Mouse (Mus musculus) heart, embryonic 13.5 days (tissue): ENCODE measurements at regions not wholly inside any gene's neighbourhood (a gene's known extent, or its start where the extent isn't known, plus 50 kb on each side); places are given as distances from the start of the nearest gene placed in this dataset.

Source experiments
- ATAC-seq: fragments of 200-750 bp; cut with Nextera tagmentation; 2 replicates; pipeline ENCODE4 v1.8.0; 2017; ENCODE audit warnings: moderate TSS enrichment; ENCODE audit not compliant: insufficient number of reproducible peaks, low FRiP score, low TSS enrichment; ENCODE audit errors: extremely low read depth
- H3K27ac ChIP-seq: fragments of 300-500 bp; sonication (generic); replicated peaks from 2 replicates; pipeline ENCODE4 v1.5.1; 2015; ENCODE audit warnings: moderate library complexity, mild to moderate bottlenecking, inconsistent platforms
- H3K27me3 ChIP-seq: fragments of 300-500 bp; sonication (generic); replicated peaks from 2 replicates; pipeline ENCODE4 v1.6.1; 2015; ENCODE audit warnings: mild to moderate bottlenecking, inconsistent platforms
- H3K36me3 ChIP-seq: fragments of 300-500 bp; sonication (generic); 2 replicates; pipeline ENCODE4 v1.6.1; 2015; ENCODE audit warnings: mild to moderate bottlenecking, inconsistent platforms
- H3K4me1 ChIP-seq: fragments of 300-500 bp; sonication (generic); 2 replicates; pipeline ENCODE4 v1.6.1; 2015; ENCODE audit warnings: inconsistent platforms
- H3K4me2 ChIP-seq: fragments of 300-500 bp; sonication (generic); 2 replicates; pipeline ENCODE4 v1.6.1; 2015; ENCODE audit warnings: inconsistent platforms, mild to moderate bottlenecking, moderate library complexity
- H3K4me3 ChIP-seq: fragments of 300-500 bp; sonication (generic); 2 replicates; pipeline ENCODE4 v1.5.1; 2015; ENCODE audit warnings: moderate library complexity, mild to moderate bottlenecking, inconsistent platforms
- H3K9ac ChIP-seq: fragments of 300-500 bp; sonication (generic); 2 replicates; pipeline ENCODE4 v1.6.1; 2015; ENCODE audit warnings: inconsistent platforms, mild to moderate bottlenecking, moderate library complexity
- H3K9me3 ChIP-seq: fragments of 300-500 bp; sonication (generic); 2 replicates; pipeline ENCODE4 v1.6.1; 2016; ENCODE audit warnings: inconsistent platforms
- WGBS: fragments of 180-500 bp; shearing (Covaris S2); methylation state at CpG from one replicate; pipeline ENCODE4 v1.1.7; 2015; ENCODE audit warnings: mixed read lengths; 5-methylcytosine and 5-hydroxymethylcytosine counted together

DNA sequence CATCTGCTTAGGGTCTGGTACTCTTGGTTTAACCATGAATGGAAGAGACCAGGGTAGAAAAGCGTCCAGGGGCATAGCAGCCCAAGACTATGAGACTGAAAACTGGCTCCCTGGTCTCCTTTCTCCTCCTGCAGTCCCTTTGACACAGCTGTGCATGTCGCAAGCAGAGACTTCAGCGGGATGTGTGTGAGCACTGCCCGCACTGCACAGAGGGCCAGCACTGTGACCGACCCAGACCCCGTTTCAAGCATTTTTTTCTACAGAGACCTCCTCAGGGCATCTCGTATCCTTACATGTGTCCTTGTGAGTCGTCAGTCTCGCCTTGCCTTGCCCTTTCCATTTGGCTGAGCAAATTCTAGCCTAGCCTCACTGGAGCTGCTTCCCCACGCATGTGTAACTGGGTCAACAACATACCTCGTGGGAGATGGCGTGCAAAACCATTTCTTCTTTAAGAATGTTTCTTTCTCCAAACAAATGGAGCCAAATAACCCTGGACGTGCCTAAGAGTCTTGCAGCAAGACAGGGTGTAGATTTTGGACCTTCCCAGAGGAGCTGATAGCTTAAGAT is 82.6 kb downstream of the Fam110c start:
- H3K4me1 ChIP-seq = no peaks in the 10 kb centered on the region
- H3K4me2 ChIP-seq = no peak overlapping the region
- H3K36me3 ChIP-seq = no peaks in the 10 kb centered on the region
- no peak for ATAC-seq
- H3K9me3 ChIP-seq = no peaks in the 10 kb centered on the region
- H3K27ac ChIP-seq = no peak overlapping the region
- no peak overlapping the region for H3K9ac ChIP-seq
- no peak overlapping the region for H3K4me3 ChIP-seq
- no peaks in the 10 kb centered on the region for H3K27me3 ChIP-seq
- 72% methylated on average over 13 of the region's 13 CpGs for WGBS

DNA sequence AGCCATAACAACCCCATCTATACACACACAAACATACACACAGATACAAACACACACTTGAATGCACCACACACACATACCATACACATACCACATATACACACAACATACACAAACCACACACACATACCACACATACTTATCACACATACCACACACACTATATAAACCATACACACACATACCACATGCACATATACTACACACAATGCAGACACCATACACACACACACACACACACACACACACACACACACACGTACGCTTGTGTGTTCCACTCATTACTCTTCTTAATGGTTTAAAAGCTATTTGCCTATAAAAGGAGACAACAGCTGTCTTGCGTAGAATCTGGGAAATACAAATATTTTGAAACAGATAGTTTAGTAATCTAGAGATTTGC is 83.1 kb upstream of the Gm6993 start:
- no peak overlapping the region for H3K4me3 ChIP-seq
- no peaks in the 10 kb centered on the region for H3K4me1 ChIP-seq
- H3K9ac ChIP-seq = no peak overlapping the region
- no peak for ATAC-seq
- WGBS = 88% methylated on average over 3 of the region's 3 CpGs
- H3K4me2 ChIP-seq = no peak overlapping the region
- H3K36me3 ChIP-seq = no peaks in the 10 kb centered on the region
- no peaks in the 10 kb centered on the region for H3K27me3 ChIP-seq
- H3K27ac ChIP-seq = no peak overlapping the region
- H3K9me3 ChIP-seq = no peaks in the 10 kb centered on the region

DNA sequence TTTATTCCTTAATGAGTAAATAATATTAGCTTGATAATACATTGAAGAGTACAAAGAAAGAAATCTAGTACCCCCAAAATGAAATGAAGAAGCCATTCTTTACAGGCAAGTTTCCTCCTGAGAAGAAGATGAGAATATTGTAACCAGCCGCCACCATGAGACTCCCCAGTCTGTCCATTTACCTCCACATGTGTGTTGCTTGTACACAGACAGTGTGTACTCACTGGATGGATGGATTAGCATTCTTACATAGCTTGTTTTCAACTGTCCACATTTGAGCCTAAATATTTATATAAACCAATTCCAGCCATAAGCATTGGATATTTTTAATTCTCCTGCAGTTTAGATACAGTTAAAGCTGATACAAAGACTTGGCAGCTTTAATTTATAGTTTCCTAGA is 82.7 kb upstream of the Gm6993 start:
- no peaks in the 10 kb centered on the region for H3K36me3 ChIP-seq
- H3K4me1 ChIP-seq = no peaks in the 10 kb centered on the region
- 89% methylated on average over 1 of the region's 1 CpGs for WGBS
- H3K27me3 ChIP-seq = no peaks in the 10 kb centered on the region
- H3K27ac ChIP-seq = no peak overlapping the region
- H3K9ac ChIP-seq = no peak overlapping the region
- no peak overlapping the region for H3K4me3 ChIP-seq
- H3K9me3 ChIP-seq = no peaks in the 10 kb centered on the region
- ATAC-seq = no peak
- no peak overlapping the region for H3K4me2 ChIP-seq

DNA sequence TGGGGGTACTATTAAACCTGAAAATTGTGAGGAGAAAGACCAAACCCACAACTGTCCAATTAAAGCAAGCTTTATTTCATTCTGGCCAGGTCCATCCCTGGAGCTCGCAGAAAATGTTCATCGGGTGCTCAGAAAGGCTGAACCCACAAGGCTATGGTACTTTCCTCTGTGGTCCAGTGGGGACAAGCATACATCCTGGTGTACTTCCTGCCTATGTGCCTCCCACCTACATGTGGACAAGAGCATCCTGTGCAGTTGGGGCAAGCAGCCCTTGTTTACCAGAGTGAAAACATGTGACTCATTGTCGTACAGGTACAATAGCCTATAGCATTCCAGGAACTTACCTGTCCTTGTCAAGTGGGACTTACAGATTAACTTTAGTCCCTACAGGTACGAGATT is 81.7 kb upstream of the Gm6993 start:
- Histone ChIP-seq H3K4me2 (no peak overlapping the region), H3K36me3 (no peaks in the 10 kb centered on the region), H3K9me3 (no peaks in the 10 kb centered on the region), H3K27me3 (no peaks in the 10 kb centered on the region), H3K4me1 (no peaks in the 10 kb centered on the region), H3K4me3 (no peak overlapping the region), H3K27ac (no peak overlapping the region), H3K9ac (no peak overlapping the region)
- ATAC-seq = no peak
- 79% methylated on average over 4 of the region's 4 CpGs for WGBS

DNA sequence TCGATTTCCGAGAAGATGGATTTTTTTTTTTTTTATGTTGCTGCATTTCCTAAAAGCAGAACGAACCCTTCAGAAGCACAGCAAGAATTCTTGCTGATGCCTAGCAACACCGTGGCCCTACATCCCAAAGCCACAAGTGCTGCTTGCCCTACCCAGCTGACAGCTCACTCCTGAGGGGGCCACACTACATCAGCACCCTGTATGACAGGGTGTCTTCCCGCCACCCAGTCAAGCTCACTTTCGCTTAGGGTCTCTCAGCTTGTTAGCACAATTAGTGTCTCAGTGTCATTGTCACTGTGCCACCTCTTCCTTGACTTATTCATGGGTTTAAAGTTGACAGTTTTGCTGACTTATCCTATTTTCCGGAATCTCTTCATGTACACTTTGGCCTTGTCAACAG is 81.2 kb upstream of the Gm6993 start:
- H3K4me1 ChIP-seq = no peaks in the 10 kb centered on the region
- no peak overlapping the region for H3K27ac ChIP-seq
- no peaks in the 10 kb centered on the region for H3K27me3 ChIP-seq
- no peaks in the 10 kb centered on the region for H3K36me3 ChIP-seq
- ATAC-seq = no peak
- 71% methylated on average over 7 of the region's 7 CpGs for WGBS
- H3K9ac ChIP-seq = no peak overlapping the region
- H3K4me3 ChIP-seq = no peak overlapping the region
- H3K4me2 ChIP-seq = no peak overlapping the region
- no peaks in the 10 kb centered on the region for H3K9me3 ChIP-seq

DNA sequence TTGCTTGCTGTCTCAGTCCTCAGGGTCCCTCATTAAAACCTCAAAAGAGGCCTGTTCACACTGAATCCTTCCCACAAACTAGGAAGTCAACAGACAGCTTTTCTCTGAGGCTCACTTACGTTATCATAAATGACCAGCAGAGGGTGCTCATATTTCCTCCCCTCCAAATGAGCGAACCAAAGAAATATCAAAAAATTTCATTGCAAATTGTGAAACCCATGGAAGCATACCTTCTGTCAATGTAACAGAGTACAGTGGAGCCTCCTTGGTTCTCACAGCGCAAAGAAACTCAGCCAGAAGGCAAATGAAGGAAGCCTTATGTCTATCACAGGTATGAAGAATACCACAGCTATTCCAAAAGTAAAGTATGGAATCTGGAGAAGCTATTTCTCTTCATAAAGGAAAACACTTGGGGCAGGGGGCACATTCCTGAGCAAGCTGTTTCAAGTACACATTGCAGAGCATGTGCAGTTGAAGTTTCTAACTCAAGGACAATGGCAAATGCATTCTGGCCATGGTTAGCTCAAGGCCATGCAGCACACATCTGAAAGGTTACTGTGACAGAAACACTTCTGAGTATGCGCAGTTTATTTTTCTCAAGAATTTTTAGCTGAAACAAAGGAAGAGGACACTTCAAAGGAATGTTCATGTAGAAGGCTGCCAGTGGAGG is 72.2 kb upstream of the Gm6993 start:
- H3K27ac ChIP-seq = no peak overlapping the region
- 61% methylated on average over 4 of the region's 4 CpGs for WGBS

DNA sequence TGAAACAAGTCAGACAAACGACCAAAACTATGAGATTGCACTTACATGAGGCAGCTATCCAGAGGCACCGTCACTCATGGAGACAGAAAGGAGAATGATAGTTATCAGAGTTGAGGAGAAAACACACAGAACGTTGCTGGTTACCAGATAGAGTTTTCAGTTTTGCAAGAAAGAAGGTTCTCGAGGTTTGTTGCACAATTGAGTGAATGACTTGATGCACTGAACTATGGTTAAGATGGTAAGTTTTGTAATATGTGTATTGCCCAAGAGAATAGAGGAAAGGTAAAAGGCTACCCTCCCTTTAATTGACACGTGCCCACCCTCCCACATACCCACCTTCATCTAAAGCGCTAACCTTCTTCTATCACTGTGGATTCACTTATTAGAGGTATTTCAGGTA is 70.5 kb upstream of the Gm6993 start:
- no peak for ATAC-seq
- no peaks in the 10 kb centered on the region for H3K36me3 ChIP-seq
- H3K4me3 ChIP-seq = no peak overlapping the region
- H3K9me3 ChIP-seq = peaks cover 5% of the 10 kb centered on the region; the same call in 1 of the 2 replicates
- no peaks in the 10 kb centered on the region for H3K27me3 ChIP-seq
- no peak overlapping the region for H3K9ac ChIP-seq
- peaks cover 17% of the 10 kb centered on the region; the same call in 1 of the 2 replicates for H3K4me1 ChIP-seq
- no peak overlapping the region for H3K27ac ChIP-seq
- no peak overlapping the region for H3K4me2 ChIP-seq
- WGBS = 53% methylated on average over 6 of the region's 6 CpGs

More for the DNA sequence above, 72.2 kb upstream of the Gm6993 start:
- no peaks in the 10 kb centered on the region for H3K36me3 ChIP-seq
- peaks cover 10% of the 10 kb centered on the region; the same call in 1 of the 2 replicates for H3K4me1 ChIP-seq
- H3K4me2 ChIP-seq = no peak overlapping the region
- no peak overlapping the region for H3K9ac ChIP-seq
- no peak overlapping the region for H3K4me3 ChIP-seq
- H3K27me3 ChIP-seq = no peaks in the 10 kb centered on the region
- no peak for ATAC-seq
- peaks cover 5% of the 10 kb centered on the region; the same call in 1 of the 2 replicates for H3K9me3 ChIP-seq

DNA sequence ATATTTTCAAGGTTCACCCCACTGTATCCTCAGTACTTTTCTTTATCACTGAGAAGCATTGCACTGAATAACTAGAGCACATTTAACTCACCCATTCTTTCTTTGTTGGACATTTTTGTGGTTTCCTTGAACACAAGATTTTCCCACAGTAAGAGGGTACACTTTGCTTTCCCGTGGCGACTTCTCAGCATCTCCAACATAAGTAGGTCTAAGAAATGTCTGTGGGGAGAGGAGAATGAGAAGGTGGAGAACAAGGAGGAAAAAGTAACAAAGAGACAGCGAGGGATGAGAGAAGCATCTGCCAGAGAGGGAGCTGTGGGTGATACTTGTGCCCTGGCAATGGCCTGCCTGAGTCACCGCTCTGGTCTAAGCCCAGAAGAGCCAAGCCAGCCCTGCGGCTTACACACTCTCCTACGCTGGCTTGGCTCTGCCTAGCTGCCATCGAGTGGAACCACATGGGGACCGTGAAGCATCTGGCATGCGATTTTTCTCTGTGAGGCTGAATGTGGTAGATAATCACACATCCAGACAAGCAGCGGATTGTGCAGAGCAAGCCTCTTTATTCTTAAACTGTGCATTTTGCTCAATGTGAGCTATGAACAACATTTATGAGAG is 69.9 kb upstream of the Gm6993 start:
- no peak for ATAC-seq
- no peak overlapping the region for H3K4me2 ChIP-seq
- H3K27ac ChIP-seq = no peak overlapping the region
- no peak overlapping the region for H3K4me3 ChIP-seq
- H3K9me3 ChIP-seq = peaks cover 5% of the 10 kb centered on the region; the same call in 1 of the 2 replicates
- 73% methylated on average over 10 of the region's 10 CpGs for WGBS
- no peaks in the 10 kb centered on the region for H3K27me3 ChIP-seq
- peaks cover 17% of the 10 kb centered on the region; the same call in 1 of the 2 replicates for H3K4me1 ChIP-seq
- H3K9ac ChIP-seq = no peak overlapping the region
- no peaks in the 10 kb centered on the region for H3K36me3 ChIP-seq

DNA sequence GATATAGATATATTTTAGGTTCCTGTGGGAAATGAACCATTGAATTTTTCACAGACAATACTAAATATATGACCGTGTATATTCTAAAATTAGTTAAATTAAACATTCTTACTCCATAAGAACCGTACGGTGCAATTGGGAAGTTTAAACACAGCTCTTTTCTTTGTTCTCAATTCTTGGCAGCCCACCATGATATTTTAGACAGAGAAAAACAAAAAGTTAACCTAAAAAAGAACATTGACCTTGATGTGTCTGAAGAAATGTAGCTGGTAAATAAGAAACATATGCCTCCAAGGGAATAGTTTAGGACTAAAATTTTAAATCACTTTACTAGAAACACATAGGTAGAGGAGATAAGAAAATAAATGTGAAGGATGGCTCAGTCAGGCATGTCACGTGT is 68.6 kb upstream of the Gm6993 start:
- 81% methylated on average over 4 of the region's 4 CpGs for WGBS
- Histone ChIP-seq H3K4me3 (no peak overlapping the region), H3K9me3 (peaks cover 5% of the 10 kb centered on the region; the same call in 1 of the 2 replicates), H3K4me2 (no peak overlapping the region), H3K27me3 (no peaks in the 10 kb centered on the region), H3K4me1 (peaks cover 17% of the 10 kb centered on the region; the same call in 1 of the 2 replicates), H3K9ac (no peak overlapping the region), H3K27ac (no peak overlapping the region), H3K36me3 (no peaks in the 10 kb centered on the region)
- ATAC-seq = no peak

DNA sequence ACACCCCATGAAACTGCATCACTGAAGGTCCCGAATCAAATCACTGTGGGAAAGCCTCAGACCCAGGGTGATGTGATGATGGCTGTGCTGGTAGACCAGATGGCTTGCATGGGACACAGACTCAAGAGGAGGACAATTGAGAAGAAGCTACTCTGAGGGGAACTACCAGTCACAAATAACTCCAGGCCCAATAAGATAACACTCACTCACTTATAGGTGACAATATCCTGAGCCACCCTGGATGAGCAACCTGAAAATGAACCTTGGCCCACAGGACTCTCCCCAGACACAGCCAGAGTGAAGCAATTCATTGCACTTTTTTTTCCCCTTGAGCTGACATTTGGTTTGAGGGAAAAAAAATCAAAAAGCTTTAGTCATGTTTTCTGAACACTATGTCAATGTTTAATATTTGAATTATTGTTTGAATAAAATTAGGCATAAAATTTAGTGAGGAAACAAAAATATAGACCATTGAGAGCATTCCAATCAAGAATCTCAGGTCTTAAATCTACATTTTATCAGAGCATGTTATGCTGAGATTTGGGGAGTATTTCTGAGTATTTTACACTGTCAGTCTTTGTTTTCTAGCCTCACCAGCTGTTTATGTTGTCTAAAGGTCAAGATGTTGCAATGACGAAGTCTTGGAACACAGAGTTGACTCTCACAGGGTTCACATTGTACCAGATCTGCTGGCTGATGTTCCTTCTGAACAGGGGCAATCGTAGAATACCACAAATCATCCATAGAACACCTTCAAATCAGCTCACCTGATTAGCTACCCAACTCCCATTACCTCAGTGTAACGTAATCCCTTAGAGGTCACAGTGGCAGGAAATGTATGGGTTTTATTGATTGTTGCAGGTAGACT is 67.9 kb upstream of the Gm6993 start:
- H3K36me3 ChIP-seq = no peaks in the 10 kb centered on the region
- 78% methylated on average over 4 of the region's 4 CpGs for whole genome bisulfite sequencing
- H3K9me3 ChIP-seq = peaks cover 3% of the 10 kb centered on the region; the same call in 1 of the 2 replicates
- ATAC-seq = no peak
- H3K4me2 ChIP-seq = no peak overlapping the region
- no peaks in the 10 kb centered on the region for H3K27me3 ChIP-seq
- peaks cover 17% of the 10 kb centered on the region; the same call in 1 of the 2 replicates for H3K4me1 ChIP-seq
- no peak overlapping the region for H3K4me3 ChIP-seq
- no peak overlapping the region for H3K27ac ChIP-seq
- H3K9ac ChIP-seq = no peak overlapping the region

DNA sequence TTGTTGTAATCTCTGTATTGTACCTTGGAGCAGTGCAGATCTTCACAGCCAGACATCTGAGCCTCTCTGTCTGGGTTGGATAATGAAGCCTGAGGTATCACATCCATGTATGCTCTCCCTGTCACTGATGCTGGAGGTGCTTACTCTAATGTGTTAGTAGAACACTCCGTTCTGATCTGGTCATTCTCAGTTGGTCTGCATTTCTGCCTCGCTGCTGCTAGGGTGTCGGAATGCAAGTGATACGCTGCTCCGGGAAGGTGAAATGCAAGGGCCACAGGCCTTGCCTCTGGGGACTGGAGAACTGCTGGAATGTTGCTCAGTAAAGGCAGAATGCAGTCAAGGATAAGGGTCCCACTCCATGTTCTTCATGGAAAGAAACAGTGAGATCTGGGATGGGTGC is 67.1 kb upstream of the Gm6993 start:
- ATAC-seq = no peak
- no peak overlapping the region for H3K27ac ChIP-seq
- 55% methylated on average over 5 of the region's 5 CpGs for WGBS

More for the DNA sequence above, 67.1 kb upstream of the Gm6993 start:
- H3K9ac ChIP-seq = no peak overlapping the region
- no peak overlapping the region for H3K4me2 ChIP-seq
- H3K27me3 ChIP-seq = no peaks in the 10 kb centered on the region
- H3K36me3 ChIP-seq = no peaks in the 10 kb centered on the region
- H3K9me3 ChIP-seq = no peaks in the 10 kb centered on the region
- H3K4me1 ChIP-seq = peaks cover 15% of the 10 kb centered on the region; the same call in 1 of the 2 replicates
- H3K4me3 ChIP-seq = no peak overlapping the region
